Mouse (Mus musculus): ENCODE data around the gene Zfp865. TPM values are rescaled to one million over a fixed set of nuclear protein-coding genes. Genes with fewer than 3 reads are reported as not detected.
"Not testable (repeated sequence)": the region's sequence is repeated elsewhere in the genome, so short reads cannot be mapped to it uniquely, and the experiment has no call there.

The Zfp865 gene
- polyA plus RNA-seq, 1 experiment: 47.9 TPM

DNA sequence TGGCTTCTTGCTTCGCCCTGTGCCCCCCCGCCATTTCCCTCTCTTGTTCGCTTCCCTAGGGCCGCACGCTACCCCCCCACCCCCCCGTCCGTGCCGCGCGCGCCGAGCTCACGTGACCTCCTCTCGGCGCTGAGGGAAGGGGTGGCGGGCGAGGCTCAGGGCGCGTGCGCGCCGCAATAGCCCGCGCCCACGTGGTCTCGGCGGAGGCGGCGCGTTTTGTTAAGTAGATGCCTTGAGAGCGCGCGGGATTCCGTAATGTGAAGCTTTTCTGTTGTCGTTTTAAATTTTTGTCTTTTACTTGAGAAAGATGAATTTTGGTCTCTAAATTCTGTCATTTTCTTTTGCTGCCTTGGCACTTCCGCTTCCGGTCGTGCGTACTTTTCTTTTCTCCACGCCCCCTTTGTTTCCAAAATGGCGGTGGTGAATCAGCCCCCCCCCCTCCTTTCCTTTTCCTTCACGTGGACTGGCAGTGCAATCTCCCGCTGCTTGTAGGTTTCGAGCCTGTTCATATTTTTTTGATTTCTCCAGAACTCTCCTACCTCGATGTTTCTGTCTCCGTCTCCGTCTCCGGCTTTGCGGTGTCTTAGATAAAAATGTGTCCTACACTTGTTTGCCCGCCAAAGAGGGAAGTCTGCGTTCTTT lies 42.3 kb downstream of the Zfp865 start:
- Histone ChIP-seq H3K4me1 (ENCODE audit: control insufficient read depth, insufficient read depth, insufficient read length) (peaks cover 8% of the 10 kb centered on the region; the same call in 1 of the 2 replicates), H3K27ac (ENCODE audit: insufficient read depth, low read length) (peak overlapping the region; percentile 96), H3K27me3 (ENCODE audit: control insufficient read depth, insufficient read depth, low read length) (no peaks in the 10 kb centered on the region), H3K36me3 (ENCODE audit: control insufficient read depth, insufficient read depth, low read length) (peaks cover 12% of the 10 kb centered on the region), H3K4me3 (ENCODE audit: extremely low read depth, insufficient read depth, insufficient read length) (peak overlapping the region; percentile 84)
- under 1% methylated on average over 47 of the region's 51 CpGs for WGBS
- TF ChIP-seq CTCF (IDR thresholded peaks at IDR 0.05; ENCODE audit: extremely low read depth, insufficient read depth, insufficient read length, insufficient replicate concordance): no peak
- no peak for TF ChIP-seq POLR2A (IDR thresholded peaks at IDR 0.05; ENCODE audit: low read depth, low read length)
- peak; percentile 59 to 82 for DNase-seq (ENCODE audit: low read depth in 1 of 2, low spot score in 2 of 2)

DNA sequence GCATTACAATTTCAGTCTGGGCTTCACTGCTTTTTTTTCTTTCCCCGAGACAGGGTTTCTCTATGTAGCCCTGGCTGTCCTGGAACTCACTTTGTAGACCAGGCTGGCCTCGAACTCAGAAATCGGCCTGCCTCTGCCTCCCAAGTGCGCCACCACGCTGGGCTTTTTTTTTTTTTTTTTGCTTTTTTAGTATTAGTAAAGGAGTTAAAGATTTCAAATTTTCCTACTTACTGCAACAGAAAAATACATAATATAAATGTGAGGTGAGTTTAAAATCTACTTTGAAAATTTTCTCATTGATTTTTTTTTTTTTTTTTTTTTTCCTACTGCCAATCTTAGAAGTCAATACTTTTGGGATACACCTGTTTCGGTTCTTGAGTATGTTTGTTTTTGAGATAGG lies 44.7 kb downstream of the Zfp865 start:
- no peaks in the 10 kb centered on the region for H3K27me3 ChIP-seq (ENCODE audit: control insufficient read depth, insufficient read depth, low read length)
- no peak overlapping the region for H3K4me3 ChIP-seq (ENCODE audit: extremely low read depth, insufficient read depth, insufficient read length)
- no peak overlapping the region for H3K27ac ChIP-seq (ENCODE audit: insufficient read depth, low read length)
- no peak for TF ChIP-seq CTCF (IDR thresholded peaks at IDR 0.05; ENCODE audit: extremely low read depth, insufficient read depth, insufficient read length, insufficient replicate concordance)
- TF ChIP-seq POLR2A (IDR thresholded peaks at IDR 0.05; ENCODE audit: low read depth, low read length): no peak
- peaks cover 8% of the 10 kb centered on the region; the same call in 1 of the 2 replicates for H3K4me1 ChIP-seq (ENCODE audit: control insufficient read depth, insufficient read depth, insufficient read length)
- peaks cover 32% of the 10 kb centered on the region for H3K36me3 ChIP-seq (ENCODE audit: control insufficient read depth, insufficient read depth, low read length)
- 82% methylated on average over 6 of the region's 6 CpGs for WGBS
- no peak for DNase-seq (ENCODE audit: low read depth in 1 of 2, low spot score in 2 of 2)

DNA sequence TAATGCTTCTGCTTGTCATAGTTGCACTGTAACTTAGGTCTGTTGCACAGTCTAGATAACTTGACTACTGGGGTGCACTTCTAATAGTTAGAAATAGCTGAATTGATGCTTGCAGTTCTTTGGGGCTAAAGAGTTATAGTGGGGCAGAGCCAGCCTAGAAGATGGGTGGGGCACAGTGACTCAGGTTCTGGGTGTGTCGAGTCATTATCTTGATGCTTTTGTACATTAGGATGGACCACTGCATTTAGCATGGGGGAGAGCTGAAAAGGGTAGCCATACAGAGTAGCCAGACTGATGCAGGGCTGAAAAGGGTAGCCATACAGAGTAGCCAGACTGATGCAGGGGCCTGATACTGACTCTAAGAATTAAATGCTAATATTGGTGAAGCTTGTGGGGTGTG lies 53.4 kb downstream of the Zfp865 start:
- H3K4me3 ChIP-seq (ENCODE audit: extremely low read depth, insufficient read depth, insufficient read length): no peak overlapping the region
- no peak overlapping the region for H3K27ac ChIP-seq (ENCODE audit: insufficient read depth, low read length)
- no peaks in the 10 kb centered on the region for H3K4me1 ChIP-seq (ENCODE audit: control insufficient read depth, insufficient read depth, insufficient read length)
- no peaks in the 10 kb centered on the region for H3K27me3 ChIP-seq (ENCODE audit: control insufficient read depth, insufficient read depth, low read length)
- 68% methylated on average over 1 of the region's 1 CpGs for WGBS
- no peak for DNase-seq (ENCODE audit: low read depth in 1 of 2, low spot score in 2 of 2)
- H3K36me3 ChIP-seq (ENCODE audit: control insufficient read depth, insufficient read depth, low read length): peaks cover 77% of the 10 kb centered on the region
- TF ChIP-seq POLR2A (IDR thresholded peaks at IDR 0.05; ENCODE audit: low read depth, low read length): no peak
- no peak for TF ChIP-seq CTCF (IDR thresholded peaks at IDR 0.05; ENCODE audit: extremely low read depth, insufficient read depth, insufficient read length, insufficient replicate concordance)

DNA sequence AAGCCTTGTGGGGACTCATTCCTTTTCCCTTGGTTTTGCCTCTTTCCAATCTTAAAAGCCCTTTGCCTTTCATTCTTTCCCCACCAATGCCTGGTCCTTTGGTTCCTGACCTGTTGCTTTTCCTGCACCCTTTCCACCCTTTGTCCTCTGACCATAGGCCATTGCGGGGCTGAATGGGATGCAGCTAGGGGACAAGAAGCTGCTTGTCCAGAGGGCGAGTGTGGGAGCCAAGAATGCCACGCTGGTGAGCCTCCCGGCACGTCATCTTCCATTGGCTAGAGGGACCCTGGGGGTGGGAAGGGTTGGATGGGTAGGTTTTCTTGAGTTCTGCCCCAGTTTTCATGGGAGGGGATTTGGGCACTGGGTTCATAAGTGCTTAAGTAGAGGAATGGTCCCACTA lies 54.8 kb downstream of the Zfp865 start:
- Histone ChIP-seq H3K27ac (ENCODE audit: insufficient read depth, low read length) (no peak overlapping the region), H3K27me3 (ENCODE audit: control insufficient read depth, insufficient read depth, low read length) (no peaks in the 10 kb centered on the region), H3K4me1 (ENCODE audit: control insufficient read depth, insufficient read depth, insufficient read length) (no peaks in the 10 kb centered on the region; the same call in 1 of the 2 replicates), H3K36me3 (ENCODE audit: control insufficient read depth, insufficient read depth, low read length) (peaks cover 66% of the 10 kb centered on the region), H3K4me3 (ENCODE audit: extremely low read depth, insufficient read depth, insufficient read length) (no peak overlapping the region)
- TF ChIP-seq CTCF (IDR thresholded peaks at IDR 0.05; ENCODE audit: extremely low read depth, insufficient read depth, insufficient read length, insufficient replicate concordance): no peak
- TF ChIP-seq POLR2A (IDR thresholded peaks at IDR 0.05; ENCODE audit: low read depth, low read length): no peak
- DNase-seq (ENCODE audit: low read depth in 1 of 2, low spot score in 2 of 2): no peak
- 93% methylated on average over 5 of the region's 5 CpGs for WGBS

DNA sequence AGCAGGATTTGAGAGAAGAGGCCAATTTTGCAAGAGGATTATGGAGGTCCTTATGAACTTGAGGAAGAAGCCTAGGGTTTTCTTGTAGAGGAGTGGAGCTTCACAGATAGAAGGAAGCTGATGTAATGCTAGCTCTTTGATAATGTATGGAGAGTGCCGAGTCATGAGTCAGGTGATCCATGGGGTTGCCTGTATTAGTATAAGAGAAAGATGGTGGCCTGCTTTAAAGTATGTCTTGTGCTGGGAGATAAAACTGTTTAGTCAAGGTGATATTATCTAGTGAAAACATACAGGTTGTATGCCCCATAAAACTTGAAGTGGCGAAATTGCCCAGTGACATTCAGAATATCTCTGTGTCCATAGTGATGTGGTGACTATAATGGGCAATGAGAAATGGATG lies 56.8 kb downstream of the Zfp865 start:
- no peak overlapping the region for H3K27ac ChIP-seq (ENCODE audit: insufficient read depth, low read length)
- peaks cover 7% of the 10 kb centered on the region; the same call in 1 of the 2 replicates for H3K4me1 ChIP-seq (ENCODE audit: control insufficient read depth, insufficient read depth, insufficient read length)
- no peak for TF ChIP-seq CTCF (IDR thresholded peaks at IDR 0.05; ENCODE audit: extremely low read depth, insufficient read depth, insufficient read length, insufficient replicate concordance)
- TF ChIP-seq POLR2A (IDR thresholded peaks at IDR 0.05; ENCODE audit: low read depth, low read length): no peak
- DNase-seq (ENCODE audit: low read depth in 1 of 2, low spot score in 2 of 2): no peak
- 86% methylated on average over 2 of the region's 2 CpGs for whole genome bisulfite sequencing
- H3K4me3 ChIP-seq (ENCODE audit: extremely low read depth, insufficient read depth, insufficient read length): no peak overlapping the region
- peaks cover 49% of the 10 kb centered on the region for H3K36me3 ChIP-seq (ENCODE audit: control insufficient read depth, insufficient read depth, low read length)
- no peaks in the 10 kb centered on the region for H3K27me3 ChIP-seq (ENCODE audit: control insufficient read depth, insufficient read depth, low read length)

DNA sequence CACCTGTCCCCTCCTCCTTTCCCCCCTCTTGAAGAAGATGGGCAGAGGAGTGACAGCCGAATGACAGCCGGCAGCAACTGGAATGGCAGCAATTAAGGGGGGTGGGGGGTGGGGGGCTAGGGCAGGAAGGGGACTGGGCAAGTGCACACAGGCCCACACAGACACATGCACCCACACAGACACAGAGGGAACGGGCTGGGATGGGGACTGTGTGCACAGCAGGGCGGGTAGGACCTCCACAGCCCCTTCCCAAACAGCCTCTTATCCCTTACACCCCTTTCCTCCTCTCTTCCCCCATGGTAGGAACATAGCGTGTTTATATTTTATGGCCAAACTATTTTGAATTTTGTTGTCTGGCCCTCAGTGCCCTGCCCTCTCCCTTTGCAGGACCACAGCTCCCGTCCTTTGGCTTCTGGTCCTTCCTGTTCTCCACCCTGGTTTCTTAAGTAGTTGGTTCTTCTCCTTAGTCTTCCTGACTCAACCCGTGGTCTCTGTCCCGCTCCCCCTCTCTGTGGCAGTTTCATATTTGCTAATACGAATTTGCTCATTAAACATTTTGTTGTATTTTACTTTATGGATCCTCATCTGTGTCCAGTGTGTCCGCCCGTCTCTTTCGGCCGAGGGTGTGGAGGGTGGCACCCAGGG lies 59.3 kb downstream of the Zfp865 start:
- H3K4me3 ChIP-seq (ENCODE audit: extremely low read depth, insufficient read depth, insufficient read length): peak overlapping the region; percentile 90
- peak overlapping the region; percentile 76 for H3K27ac ChIP-seq (ENCODE audit: insufficient read depth, low read length)
- H3K4me1 ChIP-seq (ENCODE audit: control insufficient read depth, insufficient read depth, insufficient read length): peaks cover 19% of the 10 kb centered on the region; the same call in 1 of the 2 replicates
- H3K36me3 ChIP-seq (ENCODE audit: control insufficient read depth, insufficient read depth, low read length): peaks cover 29% of the 10 kb centered on the region
- 55% methylated on average over 10 of the region's 13 CpGs for WGBS
- not testable (repeated sequence) for DNase-seq (ENCODE audit: low read depth in 1 of 2, low spot score in 2 of 2); H3K27me3 ChIP-seq (ENCODE audit: control insufficient read depth, insufficient read depth, low read length)
